Mouse (Mus musculus): ENCODE measurements around the gene Reps1. TPM values are rescaled to one million over a fixed set of nuclear protein-coding genes. Genes with fewer than 3 reads are reported as not detected.

The Reps1 gene
- polyA plus RNA-seq, 1 experiment, result 42.3 TPM

DNA sequence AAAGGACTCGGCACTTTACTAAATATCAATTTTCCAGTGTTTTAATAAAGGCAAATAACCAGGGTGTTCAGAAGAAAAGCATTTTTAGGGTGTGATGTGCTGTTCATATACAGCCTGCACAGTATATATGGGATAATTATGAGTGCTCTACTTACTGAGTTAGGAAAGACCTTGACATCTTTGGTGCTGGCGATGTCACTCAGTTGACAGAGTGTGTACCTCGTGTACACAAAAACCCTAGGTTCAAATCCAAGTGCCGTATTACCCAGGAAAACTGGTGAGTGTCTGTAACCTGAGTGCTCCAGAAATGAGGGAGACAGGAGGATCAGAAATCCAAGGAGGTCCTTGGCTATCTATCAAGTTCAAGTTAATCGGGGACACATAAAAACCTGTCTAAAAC, 84.0 kb downstream of the Reps1 start:
- no peak for DNase-seq (ENCODE audit: low spot score)

DNA sequence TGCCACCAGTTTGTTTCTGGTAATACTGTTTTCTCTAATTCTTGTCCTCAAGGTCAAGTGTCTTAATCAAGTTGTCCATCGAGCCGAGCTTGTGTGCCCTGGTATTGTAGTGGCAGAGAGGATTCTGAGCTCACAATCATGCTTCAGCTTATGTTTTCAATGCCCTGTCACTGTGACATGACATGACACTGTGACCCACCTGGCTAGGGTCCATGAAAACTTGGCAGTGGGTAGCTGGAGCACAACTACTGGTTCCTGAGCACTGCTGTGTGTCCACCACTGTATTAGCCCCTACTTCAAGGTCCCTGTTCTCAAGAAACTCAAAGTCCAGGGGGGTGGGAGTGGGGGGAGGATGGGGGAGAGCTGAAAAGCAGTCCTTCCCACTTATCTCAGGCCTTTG, 85.7 kb downstream of the Reps1 start:
- no peak for DNase-seq (ENCODE audit: low spot score)

DNA sequence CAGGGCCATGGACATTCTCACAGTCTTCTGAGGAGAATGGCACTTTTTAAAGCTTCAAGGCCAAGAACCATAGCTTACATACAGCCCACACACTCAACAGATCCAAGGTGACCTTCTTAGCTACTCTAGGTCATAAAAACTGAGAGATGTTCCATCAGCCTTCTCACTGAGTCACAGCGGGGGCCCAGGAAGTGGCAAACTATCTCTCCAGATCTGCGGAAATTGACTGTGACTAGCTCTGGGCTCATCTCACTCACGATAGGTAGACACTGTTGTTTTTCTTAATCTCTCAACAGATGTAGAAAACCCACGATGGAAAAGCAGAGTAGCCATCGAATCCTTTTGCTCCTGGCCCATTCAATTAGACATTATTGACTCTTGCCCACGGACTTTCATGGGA, 86.6 kb downstream of the Reps1 start:
- no peak for DNase-seq (ENCODE audit: low spot score)

DNA sequence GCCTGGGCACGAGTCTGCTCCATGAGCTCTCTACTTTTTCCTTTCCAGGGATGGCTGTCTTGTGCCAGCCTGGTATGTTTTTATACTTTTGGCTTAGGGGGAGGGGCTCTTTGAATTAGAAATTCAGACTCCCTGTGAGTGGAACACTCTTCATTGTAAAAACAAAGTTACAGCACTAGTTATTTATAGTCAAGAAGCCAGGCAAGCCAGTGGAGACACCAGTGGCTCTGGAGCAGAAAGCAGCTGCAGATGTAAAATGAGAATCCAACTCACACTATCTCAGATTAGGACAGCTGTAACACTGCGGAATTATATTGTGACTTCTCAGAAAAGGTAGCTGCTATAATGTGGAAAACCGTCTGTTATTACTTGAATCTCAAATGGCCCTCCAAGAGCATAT, 91.6 kb downstream of the Reps1 start:
- no peak for DNase-seq (ENCODE audit: low spot score)

DNA sequence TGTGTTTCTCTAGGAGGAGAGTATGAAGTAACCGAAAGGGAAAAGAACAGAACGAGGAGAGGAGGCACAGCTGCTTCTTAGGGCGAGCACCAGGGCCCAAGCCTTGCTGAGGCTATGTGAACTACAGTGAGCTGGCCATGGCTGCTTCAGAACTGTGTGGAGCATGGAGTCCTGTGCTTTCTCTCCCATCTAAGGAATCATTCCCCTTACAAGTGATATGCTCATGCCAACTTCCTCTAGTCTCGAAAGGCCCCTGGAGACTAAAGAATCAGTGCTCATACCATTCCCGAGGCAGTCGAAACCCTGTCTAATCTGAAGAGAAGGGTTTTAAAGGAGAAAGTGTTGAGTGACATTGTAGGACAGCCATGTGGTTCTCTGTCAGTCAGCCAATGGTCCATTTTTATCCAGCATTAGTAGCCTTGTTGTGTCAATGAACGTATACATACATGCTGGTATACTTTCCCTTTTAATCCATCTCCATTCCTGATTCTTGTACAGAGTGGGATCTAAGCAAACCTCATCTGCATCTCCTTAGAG, 106.8 kb downstream of the Reps1 start:
- no peak for DNase-seq (ENCODE audit: low spot score)

Other genes starting within 250 kb of the Reps1 start
- gene Heca, start 107.8 kb upstream of the Reps1 start, polyA plus RNA-seq (2012; rRNA removed), result 21.7 and 22.3 TPM in 2 replicates
- 102 and 109 TPM in 2 replicates for gene Abracl, start 32.6 kb upstream of the Reps1 start, polyA plus RNA-seq (2012; rRNA removed)
- gene Ect2l, start 155.0 kb downstream of the Reps1 start, polyA plus RNA-seq (2012; rRNA removed), result 0.28 and 0.37 TPM in 2 replicates
- gene Ccdc28a, start 179.1 kb downstream of the Reps1 start, polyA plus RNA-seq (2012; rRNA removed), result 24.0 and 28.1 TPM in 2 replicates

All from urinary bladder, adult 2 months (tissue).